Mouse (Mus musculus) CD4-positive, CD25-positive, alpha-beta regulatory T cell, adult 2 months (primary cell): ENCODE data around the gene Ap3d1.
A peak's percentile ranks its signal among the peaks of the same experiment; 100 is the strongest.

Experiments
- DNase-seq: peaks from one replicate; pipeline ENCODE4 v3.0.0-alpha.2; 2012; ENCODE audit warnings: low read depth, low spot score

Gene Ap3d1

DNA sequence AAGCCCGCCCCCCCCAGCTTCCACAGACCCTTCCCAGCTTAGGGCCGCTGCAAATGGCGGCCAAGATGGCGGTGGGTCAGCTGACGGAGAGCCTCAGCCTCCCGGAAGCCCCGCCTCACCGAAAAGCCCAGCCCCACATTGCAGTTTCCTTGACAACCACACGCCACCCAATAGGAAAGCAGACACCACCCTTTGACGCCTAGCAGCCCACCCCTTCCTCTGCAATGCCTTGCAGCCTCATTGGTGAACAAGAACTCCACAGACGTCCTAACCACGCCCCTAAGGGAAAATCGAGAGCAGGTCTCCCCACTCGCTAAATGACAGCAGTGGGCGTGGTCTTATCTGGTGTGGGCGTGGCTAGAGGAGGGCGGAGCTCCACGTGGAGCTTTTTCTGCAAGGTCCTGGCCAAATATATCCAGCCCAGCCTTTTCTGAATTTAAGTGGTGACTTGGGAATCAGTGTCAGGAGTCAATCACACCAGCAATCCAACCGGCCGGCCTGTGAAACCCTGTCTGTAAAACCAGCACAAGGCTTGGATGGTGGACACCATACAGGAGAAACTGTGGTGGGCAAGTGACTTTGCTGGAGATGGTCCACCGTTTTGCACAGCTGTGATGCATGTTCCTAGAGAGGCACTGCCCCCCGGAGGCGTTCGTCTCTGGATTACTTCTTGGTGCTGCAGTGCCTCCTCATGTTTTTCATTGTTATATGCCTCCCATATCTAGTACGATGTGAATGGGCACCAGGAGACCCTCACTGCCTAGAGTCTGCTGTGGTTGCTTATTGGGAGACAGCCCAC lies at the start of gene Ap3d1:
TSS of gene Ap3d1 (minus strand) at position 85 of the 799 bp plus-strand sequence.
- DNase-seq = peak; percentile 99

DNA sequence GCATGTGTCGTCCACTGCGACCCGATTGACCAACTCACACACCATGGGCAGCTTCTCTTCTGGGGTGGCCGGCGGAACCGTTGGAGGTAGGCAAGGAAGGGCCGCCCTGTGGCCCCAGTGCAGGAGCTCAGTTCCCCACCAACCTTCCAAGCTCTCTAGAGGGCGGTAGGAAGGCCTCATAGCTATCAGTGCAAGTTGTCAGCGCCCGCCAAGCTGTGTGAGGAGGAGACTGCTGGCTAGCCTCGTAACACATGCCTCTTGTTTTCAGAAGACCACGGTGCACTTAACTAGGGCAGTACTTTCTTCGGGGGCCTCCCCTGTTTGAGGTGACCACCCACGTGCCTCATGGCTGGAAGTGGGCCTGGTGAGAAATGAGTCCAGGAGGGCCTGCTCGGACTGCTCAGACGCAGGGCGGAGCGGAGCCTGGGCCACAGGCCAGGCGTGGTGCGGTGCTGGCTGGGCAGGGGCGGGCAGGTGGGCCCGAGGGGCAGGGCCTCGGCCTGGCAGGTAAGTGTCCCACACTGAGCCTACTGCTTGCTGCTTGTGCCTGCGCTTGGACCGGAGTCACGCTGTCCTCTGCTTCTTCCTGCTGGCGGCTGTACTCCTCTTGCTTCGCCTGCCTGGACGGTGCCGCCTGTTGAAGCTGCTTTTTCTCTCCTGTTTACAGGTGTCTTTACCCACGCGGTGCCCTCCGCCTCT lies 49.6 kb upstream of the Ap3d1 start:
- no peak for DNase-seq

DNA sequence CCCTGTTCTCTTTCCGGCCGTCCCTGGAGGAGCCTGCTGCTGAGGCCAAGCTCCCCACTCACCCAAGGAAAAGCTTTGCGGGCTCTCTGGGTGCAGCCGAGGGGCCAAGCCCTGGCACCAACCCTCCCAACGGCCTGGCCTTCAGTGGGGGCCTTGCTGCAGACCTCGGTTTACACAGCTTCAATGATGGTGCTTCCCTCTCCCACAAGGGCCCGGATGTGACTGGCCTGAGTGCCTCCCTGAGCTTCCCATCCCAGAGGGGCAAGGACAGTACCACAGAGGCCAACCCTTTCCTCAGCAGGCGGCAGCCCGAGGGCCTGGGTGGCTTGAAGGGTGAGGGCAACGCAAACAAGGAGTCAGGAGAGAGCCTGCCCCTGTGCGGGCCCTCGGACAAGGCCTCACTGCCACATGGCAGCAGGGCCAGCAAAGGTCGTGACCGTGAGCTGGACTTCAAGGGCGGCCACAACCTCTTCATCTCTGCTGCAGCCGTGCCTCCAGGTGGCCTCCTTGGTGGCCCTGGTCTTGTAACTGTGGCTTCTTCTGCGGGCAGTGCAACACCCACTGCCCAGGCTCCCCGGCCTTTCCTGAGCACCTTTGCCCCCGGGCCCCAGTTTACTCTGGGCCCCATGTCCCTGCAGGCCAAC lies 48.8 kb upstream of the Ap3d1 start:
- no peak for DNase-seq

DNA sequence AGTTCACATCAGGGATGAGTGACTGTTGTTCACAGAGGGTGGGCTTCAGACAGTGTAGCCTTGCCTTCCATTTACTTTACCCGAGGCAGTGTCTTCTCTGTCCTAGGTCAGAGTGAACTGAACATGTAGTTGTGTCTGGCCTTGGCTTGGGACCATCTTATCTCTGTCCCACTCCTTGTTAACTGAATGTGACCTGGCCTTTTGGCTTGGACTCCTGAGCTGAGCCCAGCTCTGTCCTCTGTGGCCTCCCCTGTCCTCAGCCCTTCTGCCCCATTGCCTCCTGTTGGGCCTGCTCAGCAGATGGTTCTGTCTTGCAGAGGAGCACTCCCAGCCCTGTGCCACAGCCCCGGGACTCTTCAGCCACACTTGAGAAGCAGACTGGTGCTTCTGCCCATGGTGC lies 45.5 kb upstream of the Ap3d1 start:
- DNase-seq = no peak

DNA sequence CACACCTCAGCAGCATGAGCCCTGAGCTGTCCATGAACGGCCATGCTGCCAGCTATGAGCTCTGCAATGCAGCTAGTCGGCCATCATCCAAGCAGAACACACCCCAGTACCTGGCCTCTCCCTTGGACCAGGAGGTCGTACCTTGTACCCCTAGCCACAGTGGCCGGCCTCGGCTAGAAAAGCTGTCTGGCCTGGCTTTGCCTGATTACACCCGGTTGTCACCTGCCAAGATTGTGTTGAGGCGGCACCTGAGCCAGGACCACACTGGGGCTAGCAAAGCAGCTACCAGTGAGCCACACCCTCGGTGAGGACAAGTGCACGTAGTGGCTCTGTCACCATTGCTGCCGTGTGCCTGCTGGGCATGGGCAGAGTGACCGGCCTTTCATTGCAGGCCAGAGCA lies 43.9 kb upstream of the Ap3d1 start:
- no peak for DNase-seq

DNA sequence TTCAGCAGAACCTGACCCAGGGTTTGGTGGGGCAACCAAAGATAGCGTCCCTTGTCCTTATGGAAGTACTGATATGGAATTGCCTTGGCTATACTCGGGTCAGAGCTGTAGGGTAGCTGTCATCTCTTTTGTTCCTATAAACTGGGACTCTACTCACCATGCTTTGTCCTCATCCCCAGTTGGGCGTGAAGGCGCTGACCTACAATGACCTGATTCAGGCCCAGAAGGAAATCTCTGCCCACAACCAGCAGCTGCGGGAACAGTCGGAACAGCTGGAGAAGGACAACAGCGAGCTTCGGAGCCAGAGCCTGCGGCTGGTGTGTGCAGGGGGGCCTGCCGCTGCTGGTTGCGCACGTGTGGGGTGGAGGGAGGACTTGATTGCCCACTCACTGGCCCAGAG lies 42.8 kb upstream of the Ap3d1 start:
- no peak for DNase-seq

DNA sequence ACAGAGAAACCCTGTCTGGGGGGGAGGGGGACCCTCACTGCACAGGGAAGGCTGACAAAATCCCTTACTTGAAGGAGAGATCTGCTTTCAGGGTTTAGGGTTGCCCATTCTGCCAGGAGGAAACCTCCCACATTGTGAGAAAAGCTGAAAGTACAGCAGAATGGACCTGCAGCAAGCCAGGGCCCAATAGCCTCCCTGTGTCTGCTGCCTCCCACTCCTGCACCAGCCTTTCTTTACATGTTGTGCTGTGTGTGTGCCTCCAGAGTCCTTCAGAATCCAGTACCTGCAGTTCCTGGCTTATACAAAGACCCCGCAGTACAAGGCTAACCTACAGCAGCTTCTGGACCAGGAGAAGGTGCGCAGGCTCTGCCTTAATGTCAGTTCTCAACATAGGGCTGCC lies 42.2 kb upstream of the Ap3d1 start:
- DNase-seq = no peak

DNA sequence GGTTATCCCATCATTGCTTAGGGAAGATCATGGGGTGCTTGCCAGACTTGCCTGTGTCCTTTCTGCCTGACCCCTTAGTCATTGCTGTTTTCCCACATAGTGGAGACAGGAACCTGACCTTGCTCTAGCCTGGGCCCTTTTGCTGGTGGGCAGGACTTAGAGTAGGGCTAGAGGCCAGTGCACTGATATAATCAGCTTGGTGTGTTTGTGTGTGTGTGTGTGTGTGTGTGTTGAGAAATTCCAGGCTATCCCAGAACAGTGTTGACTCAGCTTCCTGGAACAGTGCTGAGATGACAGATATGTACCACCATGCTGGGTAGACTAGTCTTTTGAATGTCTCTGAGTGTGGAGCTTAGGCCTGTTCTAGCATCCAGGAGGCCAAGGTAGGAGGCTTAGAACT lies 37.5 kb upstream of the Ap3d1 start:
- no peak for DNase-seq

DNA sequence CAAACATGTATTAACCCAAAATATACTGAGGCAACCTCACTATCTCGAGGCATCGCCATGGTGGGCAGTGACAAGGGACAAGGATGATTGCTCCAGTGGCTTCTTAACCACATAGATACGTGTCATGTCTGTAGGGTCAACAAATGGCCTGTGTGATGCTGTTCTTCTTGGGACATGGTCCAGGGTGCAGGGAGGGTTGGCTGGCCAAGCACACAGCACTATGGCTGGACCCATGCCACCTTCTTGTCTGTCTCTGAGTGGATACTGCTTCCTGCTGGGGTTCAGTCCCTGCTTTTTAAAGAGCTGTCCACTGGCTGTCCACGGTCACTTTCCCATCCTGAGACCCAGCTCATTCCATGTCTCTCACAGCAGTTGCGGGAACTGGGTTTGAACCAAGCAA lies 35.1 kb upstream of the Ap3d1 start:
- DNase-seq = no peak

DNA sequence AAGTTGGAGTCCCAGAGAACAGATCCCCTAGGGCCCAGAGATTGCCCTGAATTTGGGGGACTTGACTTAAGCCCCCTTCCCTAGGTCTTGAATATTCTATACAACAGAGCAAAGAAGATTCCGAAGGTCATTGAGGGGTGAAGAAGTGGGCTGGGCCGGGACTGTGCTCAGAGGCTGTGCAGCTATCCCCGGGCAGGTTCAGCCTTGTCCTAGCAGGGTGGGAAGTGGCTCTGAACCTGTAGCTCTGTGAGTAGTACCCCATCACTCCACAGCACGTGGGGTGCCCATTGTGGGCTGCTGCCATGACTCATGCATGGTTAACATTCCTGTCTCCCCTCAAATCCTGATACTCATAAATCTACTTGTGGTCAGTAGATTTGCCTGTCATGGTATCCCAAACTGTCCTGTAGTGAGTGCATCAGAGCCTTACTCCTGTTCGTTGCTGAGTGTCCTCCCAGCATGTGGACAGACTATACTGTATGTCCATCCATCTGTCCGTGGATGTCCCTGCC lies 34.4 kb upstream of the Ap3d1 start:
- no peak for DNase-seq

DNA sequence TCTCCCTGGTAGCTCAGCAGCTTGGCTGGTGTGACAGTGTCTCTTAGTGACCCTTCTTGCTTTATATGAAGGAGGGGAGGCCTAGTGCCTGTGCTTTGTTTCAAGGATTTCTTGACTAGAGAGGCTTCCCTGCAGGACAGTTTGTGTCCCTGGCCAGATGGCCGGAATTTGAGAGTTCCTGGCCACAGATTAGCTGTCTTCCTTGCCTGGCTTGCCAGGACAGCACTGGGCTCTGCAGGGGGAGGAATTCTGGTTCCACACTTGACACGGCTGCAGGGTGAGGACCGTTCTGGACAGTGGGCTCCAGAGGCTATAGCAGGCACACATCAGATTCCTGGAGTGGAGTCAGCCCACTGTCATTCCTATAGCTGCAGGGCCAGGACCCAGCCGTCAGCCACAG lies 33.7 kb upstream of the Ap3d1 start:
- no peak for DNase-seq

DNA sequence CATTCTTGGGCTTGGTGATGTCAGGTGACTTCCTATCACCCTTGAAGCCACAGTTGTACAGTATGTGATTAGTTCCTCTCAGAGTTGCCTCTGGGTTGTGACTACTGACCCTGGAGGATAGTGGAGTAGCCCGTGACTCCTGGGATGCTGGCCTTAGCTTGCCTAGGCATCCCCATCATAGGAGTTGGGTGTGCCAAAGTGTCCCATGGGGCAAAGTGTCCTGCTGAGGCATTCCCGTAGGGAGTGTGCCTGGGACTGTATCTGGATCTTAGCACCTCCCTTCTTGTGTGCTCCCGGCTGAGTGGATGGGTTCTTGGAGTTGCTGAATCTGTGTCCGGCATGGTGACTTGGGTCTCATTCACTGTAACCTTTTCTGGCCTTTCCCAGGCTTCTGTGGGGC lies 32.9 kb upstream of the Ap3d1 start:
- DNase-seq = no peak

DNA sequence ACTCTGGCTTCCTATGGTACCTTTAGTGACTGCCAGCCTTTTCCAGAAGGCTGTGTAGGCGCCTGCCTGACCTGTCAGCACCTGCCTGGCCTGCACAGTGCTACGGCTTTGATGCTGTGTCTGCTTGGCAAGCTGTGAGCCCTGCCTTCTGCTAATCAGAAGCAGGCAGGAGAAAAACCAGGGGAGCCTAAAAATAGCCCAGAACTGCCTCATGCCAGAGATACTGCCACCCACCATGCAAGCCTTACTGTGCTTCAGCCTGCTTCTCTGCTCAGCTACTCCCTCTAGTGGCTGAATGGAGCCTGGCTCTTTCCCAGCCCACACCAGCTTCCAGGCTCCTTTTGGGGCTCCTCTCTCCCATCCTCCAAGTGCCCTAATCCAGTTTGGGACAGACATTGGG lies 32.5 kb upstream of the Ap3d1 start:
- DNase-seq = peak; percentile 81

DNA sequence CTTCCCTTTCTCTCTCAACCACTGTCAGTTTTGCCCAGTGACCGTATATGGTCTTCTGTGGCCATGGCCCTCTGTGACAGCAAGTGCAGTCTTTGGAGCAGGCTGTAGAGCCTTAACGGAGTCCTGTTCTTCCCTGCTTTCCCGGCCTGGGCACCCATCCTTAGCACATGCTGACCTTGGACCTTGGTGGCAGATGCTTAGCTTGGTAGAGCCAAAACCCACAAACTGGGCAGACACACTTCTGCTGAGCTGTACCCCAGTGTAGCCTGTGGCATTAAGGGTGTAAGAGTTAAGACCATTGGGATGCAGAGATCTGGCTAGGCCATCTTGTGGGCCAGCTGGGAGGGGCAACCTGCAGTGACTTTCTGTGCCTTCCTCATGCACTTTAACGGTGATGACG lies 31.8 kb upstream of the Ap3d1 start:
- no peak for DNase-seq

DNA sequence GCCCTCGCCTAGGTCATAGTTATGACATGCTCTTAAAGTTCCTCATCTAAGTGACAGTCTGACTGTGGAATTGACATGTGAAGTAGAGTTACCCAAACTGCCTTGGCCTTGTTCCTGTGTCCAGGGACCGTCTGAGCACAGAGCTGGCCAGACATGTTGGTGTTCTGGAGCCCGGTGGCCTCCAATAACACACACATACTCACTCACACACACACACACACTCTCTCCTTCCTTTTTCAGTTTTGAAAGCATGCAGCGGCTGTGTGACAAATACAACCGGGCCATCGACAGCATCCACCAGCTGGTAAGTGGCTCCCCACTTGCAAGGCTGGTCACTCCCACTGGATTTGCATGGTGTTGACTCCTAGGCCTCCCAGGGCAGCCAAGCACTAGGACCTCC lies 26.3 kb upstream of the Ap3d1 start:
- no peak for DNase-seq

DNA sequence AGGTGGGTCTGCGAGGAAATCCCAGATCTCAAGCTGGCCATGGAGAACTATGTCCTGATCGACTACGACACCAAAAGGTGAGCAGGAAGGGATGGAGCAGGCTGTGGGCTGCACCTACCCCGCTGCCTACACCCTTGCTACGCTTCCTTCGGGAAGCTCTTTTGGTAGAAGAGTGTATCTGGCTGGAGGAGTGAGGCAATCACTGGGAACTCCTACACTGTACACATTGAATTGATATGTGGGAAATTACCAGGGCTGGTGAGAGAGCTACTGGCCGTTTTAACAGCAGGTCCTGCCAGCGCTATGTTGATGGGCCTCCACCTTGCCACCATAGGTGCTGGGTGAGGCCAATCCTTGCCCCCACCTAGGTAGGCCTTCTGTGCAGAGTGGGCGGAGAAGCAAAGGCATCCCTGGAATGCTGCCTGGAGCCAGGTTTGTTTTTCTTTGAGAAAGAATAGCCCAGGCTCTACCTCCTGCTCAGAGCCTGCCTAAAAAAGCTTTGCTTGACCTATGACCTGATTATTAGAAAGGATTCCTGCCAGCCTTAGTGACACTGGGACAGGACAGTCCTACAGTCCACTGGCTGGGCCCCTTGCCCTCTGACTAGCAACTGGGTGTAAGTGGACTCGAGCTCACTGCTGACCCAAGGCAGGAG lies 24.2 kb upstream of the Ap3d1 start:
- DNase-seq = no peak

DNA sequence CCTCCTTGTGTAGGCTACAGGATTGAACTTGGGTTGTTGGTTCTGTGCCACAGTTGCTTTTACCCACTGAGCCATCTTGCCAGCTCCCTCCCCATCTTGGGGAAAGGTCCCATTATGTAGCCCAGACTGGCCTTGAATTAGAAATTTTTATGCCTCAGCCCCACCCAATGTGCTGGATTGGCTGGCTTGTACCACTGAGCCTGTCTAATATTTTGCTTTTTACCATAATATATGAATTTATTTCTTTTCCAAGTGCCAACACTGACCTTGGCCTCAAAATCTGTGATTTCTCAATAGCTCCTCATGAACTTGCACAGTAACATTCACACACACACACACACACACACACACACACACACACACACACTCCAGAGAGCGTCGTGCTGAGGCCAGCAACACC lies 23.7 kb upstream of the Ap3d1 start:
- no peak for DNase-seq

DNA sequence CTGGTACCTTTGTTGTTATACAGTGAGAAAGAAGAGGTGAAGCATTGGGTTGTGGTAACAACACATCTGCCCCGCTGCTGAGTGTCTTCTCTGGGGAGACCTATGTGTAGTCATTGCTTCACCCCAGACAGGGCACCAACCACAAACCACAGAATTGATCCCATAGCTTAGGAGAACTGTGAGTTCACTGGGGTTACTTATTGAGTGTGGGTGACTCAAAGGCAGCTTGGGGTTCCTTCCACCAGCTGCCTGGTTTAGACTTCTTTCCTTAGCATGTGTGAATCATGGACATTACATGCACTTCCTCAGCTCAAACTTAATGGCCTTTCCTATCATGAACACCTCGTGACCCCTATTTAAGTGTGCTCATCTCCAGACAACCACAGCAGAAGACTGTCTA lies 21.4 kb upstream of the Ap3d1 start:
- peak; percentile 40 for DNase-seq

DNA sequence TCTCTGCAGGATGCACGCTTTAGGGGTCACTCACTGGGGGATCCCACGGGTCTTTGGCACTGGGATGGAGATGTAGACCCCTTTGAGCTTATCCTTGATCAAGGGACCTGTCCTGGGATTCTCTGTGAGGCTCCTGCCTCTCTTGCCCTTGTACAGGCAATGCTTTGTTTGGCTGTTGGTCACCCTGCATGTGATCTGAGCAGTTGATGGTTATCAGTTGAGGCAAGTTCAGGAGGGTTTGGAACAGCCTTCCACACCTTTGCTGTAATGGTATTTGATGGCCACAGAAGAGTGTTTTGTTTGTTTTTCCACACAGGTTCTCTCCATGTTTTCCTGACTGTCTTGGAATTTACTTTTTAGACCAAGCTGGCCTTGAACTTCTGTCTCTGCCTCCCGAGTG lies 19.8 kb upstream of the Ap3d1 start:
- DNase-seq = no peak

DNA sequence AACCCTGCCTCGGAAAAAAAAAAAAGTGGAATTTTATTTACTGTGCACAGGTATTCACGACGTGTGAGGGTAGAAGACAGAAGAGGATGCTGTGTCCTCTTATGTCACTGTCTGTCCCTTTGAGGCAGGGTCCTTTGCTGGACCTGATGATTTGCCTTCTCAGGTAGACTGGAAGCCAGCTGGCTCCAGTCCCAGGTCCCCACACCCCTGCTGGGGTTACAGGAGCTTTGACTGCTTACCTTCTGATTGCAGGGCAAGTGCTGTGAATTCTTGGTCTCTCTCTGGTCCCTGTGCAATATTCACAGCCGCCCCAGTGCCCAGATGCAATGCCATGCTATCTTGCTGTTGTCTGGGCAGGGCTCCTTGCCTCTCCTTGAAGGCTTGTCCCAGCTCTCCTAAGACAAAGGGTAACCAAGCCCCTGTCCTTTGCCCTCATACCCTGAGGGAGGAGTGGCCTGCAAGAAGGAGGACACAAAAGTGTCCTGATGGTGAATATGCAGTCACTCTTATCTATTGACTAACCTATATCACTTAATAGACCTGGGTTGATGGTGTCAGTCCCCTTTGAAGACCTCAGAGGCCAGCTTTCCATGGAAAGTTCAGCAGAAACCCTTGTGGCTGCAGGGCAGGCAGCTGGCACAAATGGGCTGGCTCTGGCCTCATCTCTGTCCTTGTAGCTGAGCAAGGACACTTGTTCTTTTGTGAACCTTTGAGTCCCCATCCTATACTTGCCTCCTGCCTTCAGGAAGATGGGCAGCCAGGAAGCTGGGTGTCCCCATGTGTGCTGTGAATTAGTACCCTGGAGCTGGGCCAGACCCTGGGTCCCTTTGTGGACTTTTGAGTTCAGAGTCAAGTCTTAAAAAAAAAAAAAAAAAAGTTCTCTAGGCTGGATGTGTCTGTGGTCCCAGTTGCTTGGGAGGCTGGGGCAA lies 18.8 kb upstream of the Ap3d1 start:
- DNase-seq = no peak

DNA sequence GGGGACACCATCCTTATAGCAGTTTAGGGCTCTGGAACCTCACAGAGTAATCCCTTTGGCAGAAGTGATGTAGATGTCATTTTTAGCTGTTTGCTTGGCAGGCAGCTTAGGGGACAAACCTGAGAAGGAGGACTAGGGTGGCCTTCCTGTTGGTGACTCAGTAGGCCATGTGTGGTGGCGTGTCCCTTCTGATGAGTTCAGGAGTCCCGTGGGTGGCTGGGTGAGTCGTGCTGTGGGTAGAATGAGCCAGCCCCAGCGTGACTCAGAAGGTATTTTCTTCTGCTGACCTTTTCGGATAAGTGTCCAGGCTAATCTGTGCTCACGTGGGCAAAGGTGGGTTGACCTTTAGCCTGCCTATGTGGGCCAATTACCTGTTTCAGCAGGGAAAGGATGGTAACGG lies 16.6 kb upstream of the Ap3d1 start:
- peak; percentile 36 for DNase-seq
